Mouse (Mus musculus) hematopoietic stem cell, adult 5-6 weeks (primary cell): ENCODE measurements around the gene Gm5155. TPM values are rescaled to one million over a fixed set of nuclear protein-coding genes. Genes with fewer than 3 reads are reported as not detected.
"Not testable (repeated sequence)": the region's sequence is repeated elsewhere in the genome, so short reads cannot be mapped to it uniquely, and the experiment has no call there.

Experiments
- ATAC-seq, 2 experiments: fragments of 125-278 bp in 1 of 2; replicated peaks in 1 of 2; 2 replicates each; pipeline ENCODE4 v1.8.0; 2016 to 2017; ENCODE audit warnings: inconsistent platforms in 2 of 2, mild to moderate bottlenecking in 2 of 2, moderate number of reproducible peaks in 2 of 2, low read depth in 1 of 2, moderate TSS enrichment in 1 of 2; ENCODE audit not compliant: low FRiP score in 2 of 2, poor library complexity in 2 of 2, severe bottlenecking in 2 of 2, insufficient read depth in 1 of 2, low TSS enrichment in 1 of 2
- total RNA-seq: library from RNA; stranded (forward); fragments of 172-1452, 232-1000 nt; gene quantifications from 2 replicates; pipeline ENCODE4 v1.2.3, GENCODE M21; 2017

Gm5155 gene
- total RNA-seq = not detected in 2 replicates

DNA sequence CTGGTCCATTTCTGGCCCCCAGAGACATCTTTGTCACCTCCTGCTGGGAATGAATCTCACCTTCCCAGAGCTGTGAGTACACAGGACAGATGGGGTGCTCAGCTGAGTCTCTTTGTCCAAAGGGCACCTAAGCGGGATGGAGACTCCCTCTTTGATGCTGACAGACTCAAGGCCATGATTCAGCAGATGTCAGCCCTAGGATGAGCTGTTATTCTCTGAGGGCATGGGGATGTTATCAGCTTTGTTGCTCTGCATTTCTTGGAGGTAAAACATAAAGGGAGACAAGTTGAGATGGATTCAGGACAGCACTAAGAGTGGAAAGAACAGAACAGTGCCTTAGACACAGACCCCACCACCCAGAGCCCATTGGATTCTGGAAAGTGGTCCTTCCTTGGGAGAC is at the start of gene Gm5155:
TSS of gene Gm5155 (plus strand) at position 301 of the 400 bp plus-strand sequence.
- ATAC-seq = no peak

DNA sequence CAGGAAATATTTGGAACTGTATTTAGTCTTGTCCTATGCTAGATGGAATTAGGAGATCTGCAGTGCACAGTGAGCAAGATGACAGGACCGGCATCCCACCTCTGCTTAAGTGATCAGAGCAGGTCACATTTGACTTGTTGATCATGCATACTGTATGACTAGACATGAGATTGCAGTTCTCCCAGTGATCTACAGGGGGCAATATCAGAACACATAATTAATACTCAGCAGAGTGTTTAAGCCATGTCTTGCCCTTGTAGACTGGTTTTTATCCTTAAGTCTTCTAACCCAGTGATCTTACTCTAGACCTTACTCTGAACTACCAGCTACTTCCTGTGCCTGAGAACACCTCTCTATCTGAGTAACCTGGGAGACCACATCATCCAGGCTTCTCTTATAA is 791 bp upstream of the Gm5155 start:
- no peak for ATAC-seq

DNA sequence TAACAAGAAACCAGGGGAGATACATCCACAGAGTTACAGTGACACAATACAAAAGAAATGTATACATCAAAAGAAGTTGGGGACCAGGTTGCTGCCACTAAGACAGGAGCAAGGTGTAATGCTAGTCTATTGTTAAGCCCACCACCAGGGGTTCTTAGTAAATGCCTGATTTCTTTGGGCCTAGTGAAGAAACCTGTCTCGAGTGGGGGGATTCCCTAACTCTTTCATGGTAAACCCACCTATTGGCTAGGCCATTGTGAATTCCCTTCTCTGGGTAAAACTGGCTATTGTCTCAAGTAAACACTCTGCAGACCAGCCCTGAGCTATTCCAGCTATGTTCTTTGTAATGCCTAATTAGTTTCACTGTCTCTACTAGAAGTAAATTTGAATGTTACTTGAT is 23.8 kb downstream of the Gm5155 start:
- ATAC-seq = not testable (repeated sequence)

GRCm38 (mm10) chr7:17903146-17903915 is 31.8 kb downstream of the Gm5155 start:
- ATAC-seq = no peak

Other genes starting within 250 kb of the Gm5155 start
- not detected in 2 replicates for gene Ceacam5, start 158.5 kb upstream of the Gm5155 start, total RNA-seq
- gene Ceacam14, start 59.1 kb upstream of the Gm5155 start, total RNA-seq = not detected in 2 replicates
- gene Ceacam11, start 100.4 kb downstream of the Gm5155 start, total RNA-seq = not detected in 2 replicates
- gene Ceacam13, start 138.1 kb downstream of the Gm5155 start, total RNA-seq = not detected in 2 replicates
- not detected in 2 replicates for gene Ceacam12, start 194.2 kb downstream of the Gm5155 start, total RNA-seq